Mouse (Mus musculus) granulocyte monocyte progenitor cell, adult 5-6 weeks (primary cell): ENCODE measurements around the gene Lair1. TPM values are rescaled to one million over a fixed set of nuclear protein-coding genes. Genes with fewer than 3 reads are reported as not detected.
"Not testable (repeated sequence)": the region's sequence is repeated elsewhere in the genome, so short reads cannot be mapped to it uniquely, and the experiment has no call there.

Source experiments
- ATAC-seq: replicated peaks from 2 replicates; pipeline ENCODE4 v1.8.0; 2016; ENCODE audit warnings: mild to moderate bottlenecking, moderate TSS enrichment, inconsistent platforms; ENCODE audit not compliant: poor library complexity, severe bottlenecking
- total RNA-seq, 2 experiments: library from RNA; stranded (forward) in 1 of 2; stranded (reverse) in 1 of 2; fragments of 200-712, 200-1000 nt in 1 of 2; fragments of >200 nt in 1 of 2; fragmentation: Nextera tagmentation in 1 of 2; gene quantifications; 2 replicates each; pipeline ENCODE4 v1.2.3; 2014 to 2017

The Lair1 gene
- 32.6 and 38.7 TPM in 2 replicates for total RNA-seq (2014; fragmentation: Nextera tagmentation)
- 78.9 and 81.0 TPM in 2 replicates for total RNA-seq (2017)

DNA sequence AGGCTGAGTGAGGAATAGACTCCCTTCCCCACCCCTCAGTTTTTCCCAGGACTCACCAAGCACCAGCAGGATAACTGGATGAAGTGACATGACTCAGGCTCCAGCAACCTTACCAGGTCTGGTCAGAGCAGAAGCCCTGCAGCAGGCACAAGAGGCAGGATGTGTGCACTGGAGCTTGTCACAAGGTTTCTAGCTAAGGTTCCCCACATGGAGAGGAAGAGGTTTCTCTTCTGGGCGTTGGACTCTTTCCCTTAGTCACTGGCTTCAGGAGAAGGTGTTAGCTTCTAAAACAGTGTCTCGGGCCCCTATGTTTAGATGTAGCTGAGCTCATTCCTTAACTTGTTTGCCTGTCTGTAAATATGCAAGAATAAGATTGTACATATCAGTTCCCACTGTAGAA is at the start of gene Lair1:
Gene Lair1 (minus strand): TSS at position 192 of the 400 bp plus-strand sequence.
- peak; percentile 85 for ATAC-seq

DNA sequence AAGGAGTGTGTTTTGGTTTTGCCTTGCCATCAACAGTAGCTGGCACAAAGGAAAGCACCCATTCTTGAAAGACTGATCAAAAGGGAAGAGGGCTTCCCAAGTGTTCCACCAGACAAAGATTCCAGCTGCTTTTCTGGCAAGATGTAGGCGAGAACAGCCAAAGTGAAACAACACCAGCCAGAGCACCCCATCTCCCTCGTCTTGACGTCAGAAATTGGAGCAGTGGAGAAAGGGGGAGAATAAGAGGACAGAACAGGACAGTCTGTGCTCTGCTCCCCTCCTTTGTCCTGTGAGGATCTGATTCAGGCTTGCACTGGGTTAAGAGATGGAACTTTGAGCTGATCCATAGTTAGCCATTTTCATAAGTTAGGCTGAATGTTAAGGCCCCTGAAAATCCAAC is 48.8 kb upstream of the Lair1 start:
- ATAC-seq: no peak

DNA sequence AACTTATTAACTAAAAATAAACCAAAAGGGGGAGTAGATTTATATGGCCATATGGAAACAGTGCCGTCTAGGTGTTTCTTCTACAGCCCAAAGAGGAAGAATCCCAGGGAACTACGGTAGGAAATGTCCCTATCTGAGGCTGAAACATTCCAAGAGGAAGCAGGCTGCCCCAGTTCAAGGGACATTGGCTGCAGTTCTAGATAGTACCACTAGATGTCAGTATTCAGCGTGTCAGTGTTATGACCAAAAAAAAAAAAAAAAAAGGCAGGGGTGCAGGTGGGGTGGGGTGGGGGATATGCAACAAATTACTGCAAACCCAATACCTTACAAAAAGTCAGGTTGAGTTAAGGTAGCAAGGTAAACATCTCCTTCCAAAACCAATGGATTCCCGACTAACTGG is 40.4 kb upstream of the Lair1 start:
- ATAC-seq: peak; percentile 58

DNA sequence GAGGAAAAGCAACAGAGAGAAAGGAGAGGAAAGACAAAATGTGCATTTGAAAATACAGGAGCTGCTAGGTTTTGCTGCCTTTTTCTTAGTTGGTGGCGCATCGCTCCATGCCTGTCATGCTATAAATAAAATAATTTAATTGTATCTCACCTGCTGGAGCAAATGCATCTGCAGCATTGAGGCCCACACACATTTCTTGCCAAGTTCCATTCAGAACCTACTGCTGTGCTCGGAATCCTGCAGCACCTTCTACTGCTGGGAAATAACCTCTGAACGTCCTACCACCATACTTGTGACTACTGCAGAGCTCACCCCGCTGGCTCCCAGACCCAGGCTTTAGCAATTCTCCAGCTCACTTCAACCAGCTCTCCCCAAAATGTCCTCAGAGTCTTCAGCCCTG is 38.1 kb upstream of the Lair1 start:
- no peak for ATAC-seq

DNA sequence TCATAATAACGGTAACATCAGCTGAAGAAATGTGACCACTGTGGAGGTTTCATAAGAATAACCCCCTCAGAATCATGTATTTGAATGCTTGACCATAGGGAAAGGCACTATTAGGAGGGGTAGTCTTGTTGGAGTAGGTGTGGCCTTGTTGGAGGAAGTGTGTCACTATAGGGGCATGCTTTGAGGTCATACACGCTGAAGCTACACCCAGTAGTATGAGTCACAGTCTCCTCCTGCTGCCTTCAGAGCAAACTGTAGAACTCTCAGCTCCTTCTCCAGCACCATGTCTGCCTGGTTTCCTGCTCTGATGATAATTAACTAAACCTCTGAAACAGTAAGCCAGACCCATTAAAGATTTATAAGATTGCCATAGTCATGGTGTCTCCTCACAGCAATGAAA is 35.8 kb upstream of the Lair1 start:
- ATAC-seq: peak; percentile 87

DNA sequence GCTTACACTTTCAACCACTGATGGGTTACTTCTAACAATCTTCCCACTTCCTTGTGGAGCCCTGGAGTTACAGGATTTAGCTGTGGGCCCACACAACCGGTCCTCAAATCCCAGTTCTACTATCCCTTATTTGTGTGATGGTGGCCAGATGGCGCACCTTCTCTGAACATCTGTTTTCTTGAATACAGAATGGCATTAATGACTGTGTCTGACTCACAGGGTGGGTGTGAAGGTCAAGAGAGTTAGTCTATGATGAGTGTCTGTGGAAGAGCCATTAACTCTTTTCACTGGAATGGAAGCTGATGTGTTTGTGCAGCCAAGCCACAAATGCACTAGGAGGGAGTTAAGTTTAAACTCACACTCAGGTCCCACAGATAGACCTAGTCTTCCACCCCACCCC is 35.3 kb upstream of the Lair1 start:
- no peak for ATAC-seq

DNA sequence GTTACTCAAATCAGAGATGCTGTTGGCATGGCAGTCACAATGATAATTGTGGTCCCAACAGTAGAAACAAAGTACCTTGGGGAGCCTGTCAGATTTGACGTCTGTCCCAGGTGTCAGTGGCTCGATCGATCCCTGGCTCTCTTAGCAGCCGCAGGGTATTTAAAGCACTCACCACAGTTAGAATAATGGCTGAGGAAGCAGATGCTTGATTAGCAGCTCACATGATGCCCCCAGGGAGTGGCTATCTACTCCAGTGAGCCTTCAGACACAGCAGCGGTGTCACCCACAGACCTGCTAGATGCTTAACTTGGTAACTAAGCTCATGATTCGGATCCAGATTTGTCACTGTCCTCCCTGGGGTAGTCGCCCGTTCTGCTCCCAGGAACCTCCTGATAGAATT is 28.2 kb upstream of the Lair1 start:
- no peak for ATAC-seq

DNA sequence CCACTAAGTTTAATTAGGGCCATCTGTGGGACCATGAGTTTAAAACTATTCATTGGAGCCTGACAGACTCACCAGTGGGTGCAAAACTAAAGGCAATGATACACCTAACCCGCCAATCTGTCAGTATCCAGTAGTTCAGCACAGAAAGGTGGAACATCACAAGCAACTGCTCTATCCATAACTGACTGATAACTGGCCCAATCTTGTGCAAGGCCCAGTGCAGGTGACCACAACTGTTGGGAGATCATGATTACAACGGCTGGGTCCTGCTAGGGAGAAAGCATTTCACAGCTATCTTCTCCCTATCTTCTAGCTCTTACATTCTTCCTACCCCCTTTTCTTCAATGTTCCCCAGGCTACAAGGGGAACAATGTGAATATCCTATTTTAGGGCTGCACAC is 25.7 kb upstream of the Lair1 start:
- peak; percentile 38 for ATAC-seq

DNA sequence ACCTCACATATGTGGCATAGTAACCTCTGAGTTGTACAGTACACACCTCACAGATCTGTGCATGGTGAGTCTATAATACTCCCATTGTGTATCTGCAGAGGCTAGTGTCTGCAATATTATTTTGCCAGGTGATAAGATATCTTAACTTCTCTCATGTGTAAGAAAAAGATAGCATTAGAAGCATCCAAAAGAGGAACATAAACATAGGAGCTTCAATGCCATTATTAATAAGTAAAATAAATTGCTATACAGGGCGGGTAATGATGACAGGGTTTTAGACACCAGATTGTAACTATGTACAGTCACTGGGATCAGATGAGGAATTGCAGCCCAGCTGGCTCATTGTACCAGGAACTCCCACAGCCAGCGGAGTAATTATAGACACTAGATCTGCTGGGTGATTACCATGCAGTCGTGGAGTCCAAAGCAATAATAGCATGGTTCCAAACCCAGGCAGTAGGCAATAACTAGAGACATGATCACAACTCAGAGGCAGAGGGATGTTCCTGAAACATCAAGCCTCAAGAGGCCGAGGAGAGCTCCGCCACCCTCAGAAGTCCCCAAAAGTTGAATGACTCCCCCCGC is 25.0 kb upstream of the Lair1 start:
- no peak for ATAC-seq

DNA sequence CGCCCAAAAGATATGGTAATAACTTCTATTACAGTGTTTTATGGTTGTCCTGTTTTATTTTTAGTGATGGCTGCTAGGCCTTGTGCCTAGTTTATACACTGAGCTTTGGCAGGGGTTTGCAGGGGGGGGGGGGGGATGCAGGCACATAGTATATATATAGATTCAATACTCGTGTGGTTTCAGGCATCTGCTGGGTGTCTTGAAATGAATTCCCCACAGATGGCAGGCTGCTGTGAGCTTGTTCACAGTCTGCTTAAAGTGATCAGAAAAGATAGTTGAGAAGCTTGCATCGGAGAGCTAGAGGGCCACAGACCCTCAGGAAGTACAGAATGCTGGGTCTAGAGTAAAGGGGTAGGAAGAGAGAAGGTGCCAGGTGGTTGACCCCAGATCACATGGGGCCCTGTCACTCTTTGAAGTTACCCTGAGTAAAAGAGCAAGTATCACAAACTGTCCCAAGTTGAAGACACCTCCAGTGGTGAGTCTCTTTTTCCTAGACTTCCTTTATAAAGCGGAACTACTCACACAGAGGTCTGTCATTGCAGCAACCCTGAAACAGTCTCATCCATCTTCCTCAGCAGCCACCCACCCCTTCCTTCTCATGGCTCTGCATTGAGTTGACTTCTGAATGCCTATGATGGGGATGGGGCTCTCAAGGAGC is 24.4 kb upstream of the Lair1 start:
- peak; percentile 74 for ATAC-seq

DNA sequence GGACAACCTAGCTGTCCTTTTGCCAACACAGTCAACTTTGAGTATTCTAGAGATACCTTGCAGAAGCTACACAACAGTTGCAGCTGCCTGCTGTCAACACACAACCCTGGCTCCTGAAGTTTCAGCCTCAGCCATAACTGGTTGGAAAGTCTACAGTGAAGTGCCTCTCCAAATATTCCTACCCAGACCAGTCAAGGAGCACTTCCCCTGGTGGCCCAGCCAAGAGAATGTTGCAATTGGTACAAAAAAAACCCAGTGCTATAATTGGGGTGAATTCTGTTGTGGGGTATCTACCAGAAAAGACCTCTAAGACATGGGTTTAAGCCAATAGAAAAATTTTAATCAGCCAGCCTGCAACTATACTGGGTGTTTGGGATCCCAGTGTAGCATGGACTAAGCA is 22.6 kb upstream of the Lair1 start:
- ATAC-seq: peak; percentile 25

DNA sequence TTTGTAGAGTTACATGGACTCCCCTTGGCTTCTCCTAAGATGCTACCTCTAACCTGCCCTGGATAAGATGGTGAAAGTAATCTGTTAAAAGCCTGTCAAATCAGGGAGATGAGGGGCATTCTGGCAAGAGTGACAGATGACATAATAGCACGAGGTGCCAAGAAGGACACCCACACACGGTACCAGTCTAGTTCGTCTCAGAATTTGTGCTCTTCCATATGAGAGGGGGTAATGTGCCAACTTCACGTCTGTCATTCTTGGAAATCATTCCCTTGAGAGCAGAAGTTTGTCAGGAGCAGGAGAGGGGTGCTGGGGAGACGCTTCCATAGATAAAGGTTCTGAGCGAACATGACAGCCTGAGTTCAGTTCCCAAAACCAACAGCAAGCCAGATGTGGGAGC is 21.2 kb upstream of the Lair1 start:
- no peak for ATAC-seq

DNA sequence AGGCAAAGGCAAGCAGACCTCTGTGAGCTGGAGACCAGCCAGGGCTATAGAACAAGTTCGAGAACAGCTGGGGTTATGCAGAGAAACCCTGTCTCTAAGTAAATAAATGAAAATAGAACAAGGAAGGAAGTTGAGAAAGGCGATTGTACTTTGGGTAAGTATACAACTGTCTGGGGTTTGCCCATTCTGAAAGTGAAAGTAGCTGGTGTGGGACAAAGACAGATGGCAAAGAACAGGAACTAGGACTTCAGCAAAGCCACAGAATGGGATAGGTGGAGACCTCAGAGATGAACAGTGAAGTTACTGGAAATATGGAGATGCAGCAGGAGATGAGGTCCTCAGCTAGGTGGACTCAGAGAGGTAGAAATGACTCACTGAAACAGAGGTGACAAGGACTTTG is 19.8 kb upstream of the Lair1 start:
- ATAC-seq: peak; percentile 76

DNA sequence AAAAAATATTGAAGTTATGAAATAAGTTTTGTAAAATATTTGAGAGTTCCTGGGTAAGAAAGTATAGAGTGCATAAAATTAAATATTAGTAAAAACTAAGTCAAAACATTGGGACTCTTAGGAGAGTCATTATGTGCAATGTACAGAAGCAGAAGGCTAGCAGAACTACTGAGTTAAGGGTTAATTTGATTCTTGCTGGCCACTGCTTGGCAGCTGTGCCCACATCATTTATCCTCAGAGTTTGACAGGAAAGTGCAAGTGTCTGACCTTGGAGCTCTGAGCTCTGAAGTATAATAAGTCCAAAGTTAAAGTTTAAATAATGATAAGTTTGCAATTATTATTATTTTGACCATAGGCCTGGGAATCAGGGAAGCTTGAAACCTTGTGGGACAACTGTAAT is 18.7 kb upstream of the Lair1 start:
- ATAC-seq: no peak

DNA sequence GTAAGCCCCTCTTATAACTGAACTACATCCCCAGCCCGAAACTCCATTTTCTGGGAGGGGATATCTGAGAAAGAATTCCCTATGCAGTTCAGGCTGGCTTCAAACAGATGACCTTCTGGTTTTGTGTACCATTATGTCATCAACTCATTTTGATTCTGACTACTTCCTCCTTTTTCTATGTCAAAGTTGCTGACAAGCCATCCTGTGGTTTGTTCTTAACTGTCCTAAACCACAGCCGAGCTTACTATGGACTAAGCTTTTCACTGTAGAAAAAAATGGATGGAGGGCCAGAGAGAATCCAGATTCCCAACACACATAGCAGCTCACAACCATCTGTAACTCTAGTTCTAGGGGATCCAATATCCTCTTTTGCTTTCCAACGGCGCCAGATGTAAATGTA is 17.5 kb upstream of the Lair1 start:
- peak; percentile 75 for ATAC-seq

DNA sequence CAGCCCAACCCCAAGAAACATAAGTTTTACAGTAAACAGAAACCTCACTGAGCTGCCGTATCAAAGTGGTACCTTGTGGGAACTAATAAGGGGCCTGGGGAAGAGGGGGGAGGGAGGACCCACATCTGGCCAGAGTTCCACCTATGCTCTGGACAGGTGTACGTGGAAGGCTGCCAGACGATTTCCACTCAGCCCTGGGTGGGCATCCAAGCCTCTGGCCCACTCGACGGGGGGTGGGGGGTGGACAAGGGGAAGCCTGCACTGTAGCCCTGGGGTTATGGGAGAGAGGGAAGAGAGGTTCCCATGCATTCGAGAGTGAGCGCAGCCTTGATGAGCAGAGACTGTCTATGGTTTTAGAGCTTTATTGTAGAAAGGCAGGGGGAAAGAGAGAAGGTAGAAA is 16.5 kb upstream of the Lair1 start:
- ATAC-seq: no peak

DNA sequence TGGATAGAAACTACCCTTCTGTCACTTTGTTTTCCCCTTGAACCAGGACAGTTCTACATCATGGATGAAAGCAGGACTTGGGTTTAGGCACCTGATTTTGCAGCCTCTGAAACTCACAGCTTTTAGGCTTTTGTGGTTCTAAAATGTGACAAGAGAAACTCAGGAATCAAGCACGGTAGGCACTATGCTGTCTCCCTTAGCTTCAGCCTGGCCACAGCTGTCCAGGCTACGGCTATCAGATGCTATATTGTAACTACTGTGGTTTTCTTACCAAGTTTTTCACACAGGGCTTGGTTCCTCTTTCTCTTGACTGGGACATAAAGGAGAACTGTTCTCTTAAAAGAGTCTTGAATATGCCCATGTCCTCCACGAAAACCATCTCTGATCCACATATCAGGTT is 10.1 kb upstream of the Lair1 start:
- peak; percentile 95 for ATAC-seq

DNA sequence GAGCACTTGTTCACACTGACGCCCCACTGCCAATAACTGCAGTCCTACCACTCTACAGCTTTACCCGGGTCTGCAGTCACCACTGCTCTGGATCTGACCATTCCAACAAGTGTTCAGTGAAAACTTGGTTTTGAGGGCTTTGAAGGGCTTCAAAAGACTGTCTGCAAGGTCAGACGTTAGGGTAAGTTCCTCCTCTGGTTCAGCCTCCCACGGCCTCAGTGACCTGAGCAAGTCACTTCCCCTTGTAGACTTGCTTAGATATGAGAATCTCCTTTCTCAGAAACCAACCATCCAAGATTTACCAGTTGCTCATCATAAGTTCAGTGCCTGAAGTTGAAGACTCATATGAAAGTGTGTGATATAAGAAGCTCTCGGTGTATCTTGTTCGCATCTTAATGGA is 8.1 kb upstream of the Lair1 start:
- peak; percentile 54 for ATAC-seq

DNA sequence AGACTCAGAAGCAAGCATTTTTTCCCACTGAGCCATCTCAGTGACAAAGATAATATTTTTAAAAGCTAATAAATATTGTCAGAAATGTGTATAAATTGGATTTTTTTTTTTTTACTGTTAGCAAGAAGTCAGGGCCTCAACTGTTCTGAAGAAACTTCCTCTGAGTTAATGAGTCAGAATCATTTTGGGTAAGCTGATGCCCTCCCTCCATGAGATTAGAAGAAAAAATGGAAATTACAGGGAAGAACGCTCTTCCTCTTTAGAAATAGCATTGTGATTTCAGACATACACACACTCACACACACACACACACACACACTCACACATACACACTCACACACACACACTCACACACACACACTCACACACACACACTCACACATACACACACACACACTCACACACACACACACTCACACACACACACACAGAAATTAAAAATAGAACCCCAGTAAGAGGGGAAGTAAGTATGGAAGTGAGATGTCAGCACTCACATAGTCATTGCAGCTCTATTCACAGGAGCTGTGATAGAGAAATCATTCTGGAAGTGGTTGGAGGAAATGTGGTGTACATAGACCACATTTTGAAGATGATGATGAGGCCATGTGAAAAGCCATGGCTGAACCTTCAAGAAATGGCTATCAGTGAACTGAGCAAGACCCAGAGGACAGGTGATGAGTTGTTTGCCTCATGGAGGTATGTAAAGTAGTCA is 866 bp upstream of the Lair1 start:
- ATAC-seq: peak; percentile 89

DNA sequence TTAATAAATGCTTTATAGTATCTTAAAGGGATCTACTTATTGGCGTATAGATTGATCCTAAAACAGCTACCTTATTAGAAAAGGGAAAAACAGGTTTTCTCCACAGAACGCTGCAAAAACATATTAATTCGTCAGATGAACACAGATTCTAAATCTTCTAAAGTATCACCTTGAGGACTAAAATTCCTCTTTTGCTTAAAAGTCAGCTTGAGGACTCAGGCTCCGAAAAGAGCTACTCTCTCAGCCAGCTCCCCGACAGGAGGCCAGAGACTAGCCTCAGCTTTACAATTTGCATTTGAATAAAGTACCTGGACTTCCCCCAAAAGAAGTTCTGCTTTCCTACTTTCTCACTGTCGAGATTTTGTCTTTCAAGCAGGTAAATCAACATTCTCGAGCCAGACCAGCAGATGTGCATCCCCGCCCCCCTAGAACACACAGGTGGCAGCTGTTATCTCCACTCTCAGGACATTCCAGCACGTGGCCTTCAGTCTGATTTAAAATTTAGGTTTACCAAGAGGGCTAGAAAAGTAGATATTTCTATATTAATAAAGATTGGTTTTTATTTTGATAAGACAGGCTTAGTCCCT is 2.3 kb downstream of the Lair1 start:
- not testable (repeated sequence) for ATAC-seq

DNA sequence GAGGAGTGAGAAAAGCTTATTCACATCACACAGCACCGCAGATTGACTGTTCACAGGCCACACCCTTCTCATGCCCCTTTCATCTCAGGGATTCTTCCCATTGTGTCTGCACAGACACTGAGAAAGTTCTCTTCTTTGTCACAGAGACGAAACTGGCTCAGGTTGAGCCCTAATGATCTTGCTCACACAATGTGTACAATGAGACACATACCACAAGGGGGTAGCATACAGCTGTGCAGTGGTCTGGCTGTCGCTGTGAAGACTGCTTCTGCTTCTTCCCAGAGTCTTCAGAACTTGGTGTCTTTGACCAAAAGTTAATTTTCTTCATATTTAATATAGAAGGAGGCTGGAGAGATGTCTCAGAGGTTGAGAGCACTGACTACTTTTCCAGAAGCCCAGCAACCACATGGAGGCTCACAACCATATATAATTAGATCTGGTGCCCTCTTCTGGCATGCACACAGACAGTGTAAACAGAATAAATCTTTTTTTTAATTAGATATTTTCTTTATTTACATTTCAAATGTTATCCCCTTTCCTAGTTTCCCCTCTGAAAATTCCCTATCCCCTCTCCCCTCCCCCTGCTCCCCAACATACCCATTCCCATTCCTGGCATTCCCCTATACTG is 36.1 kb downstream of the Lair1 start:
- peak; percentile 80 for ATAC-seq
